Mouse (Mus musculus) kidney, adult 9 months (tissue): ENCODE results near the gene Cnfn.

Experiments used
- DNase-seq: peaks from one replicate; pipeline ENCODE4 v3.0.0; 2022

Cnfn gene

GRCm38 (mm10) chr7:25390054-25390770 lies 20.7 kb upstream of the Cnfn start:
- DNase-seq, result peak; percentile 94

DNA sequence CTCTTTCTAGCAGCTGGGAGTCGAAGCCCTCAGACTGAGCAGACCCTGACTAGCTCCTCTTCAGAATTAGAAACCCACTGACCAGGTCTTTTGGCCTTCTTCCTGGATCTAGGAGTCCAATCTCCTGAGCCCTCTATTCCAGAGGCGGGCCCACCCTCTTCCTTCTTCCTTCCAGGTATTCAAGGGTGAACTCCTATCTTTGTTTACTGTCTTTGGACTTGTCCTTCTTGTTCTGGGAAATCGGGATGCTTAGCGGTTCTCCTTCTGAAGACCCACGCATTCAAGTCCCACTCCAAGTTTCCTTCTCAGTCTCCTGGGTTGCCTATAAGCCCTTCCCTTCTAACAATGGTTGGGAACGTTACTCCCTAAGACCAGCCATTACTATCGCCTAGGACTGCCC lies 19.4 kb upstream of the Cnfn start:
- no peak for DNase-seq

GRCm38 (mm10) chr7:25387811-25388440 lies 18.4 kb upstream of the Cnfn start:
- peak; percentile 16 for DNase-seq

- peak; percentile 96 for DNase-seq
Measured at GRCm38 (mm10) chr7:25385850-25386555, 16.5 kb upstream of the Cnfn start.

DNA sequence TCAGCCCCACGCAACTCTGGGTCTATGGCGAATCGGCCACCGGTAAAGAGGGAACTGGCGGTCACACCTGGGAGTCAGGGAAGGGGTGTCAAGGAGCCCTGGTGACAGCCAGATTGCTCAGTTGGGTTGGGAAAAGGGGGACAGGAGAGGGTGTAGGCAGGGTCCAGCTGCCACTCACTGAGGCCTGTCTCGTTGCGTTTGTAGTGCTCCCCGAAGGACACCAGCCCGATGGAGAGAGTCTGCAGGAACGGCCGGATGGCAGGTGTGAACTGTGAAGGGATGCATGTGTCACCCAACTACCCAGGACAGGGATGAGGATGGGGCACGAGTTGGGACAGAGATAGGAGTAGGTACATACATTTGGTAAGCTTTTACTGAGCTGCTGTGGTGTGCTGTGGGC lies 15.7 kb upstream of the Cnfn start:
- DNase-seq, result no peak

DNA sequence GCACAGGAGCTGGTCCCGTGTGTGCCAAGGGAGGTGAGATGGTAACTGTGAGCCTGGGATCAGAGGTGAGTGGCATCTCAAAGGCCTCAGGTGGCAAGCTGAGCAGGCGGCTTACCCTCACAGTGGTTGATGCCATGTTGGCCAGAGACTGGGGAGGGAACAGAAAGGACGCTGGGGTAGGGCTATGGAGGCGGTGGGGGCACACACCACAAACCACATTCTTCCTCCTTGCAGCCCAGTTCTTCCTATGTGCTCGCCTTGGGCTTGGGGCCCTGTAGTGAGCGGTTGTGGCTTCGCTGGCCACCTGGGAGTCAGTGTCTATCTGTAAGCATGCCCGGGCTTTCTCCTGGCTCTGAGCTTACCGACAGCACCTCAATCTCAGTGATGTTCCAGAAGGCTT lies 15.3 kb upstream of the Cnfn start:
- DNase-seq, result no peak

DNA sequence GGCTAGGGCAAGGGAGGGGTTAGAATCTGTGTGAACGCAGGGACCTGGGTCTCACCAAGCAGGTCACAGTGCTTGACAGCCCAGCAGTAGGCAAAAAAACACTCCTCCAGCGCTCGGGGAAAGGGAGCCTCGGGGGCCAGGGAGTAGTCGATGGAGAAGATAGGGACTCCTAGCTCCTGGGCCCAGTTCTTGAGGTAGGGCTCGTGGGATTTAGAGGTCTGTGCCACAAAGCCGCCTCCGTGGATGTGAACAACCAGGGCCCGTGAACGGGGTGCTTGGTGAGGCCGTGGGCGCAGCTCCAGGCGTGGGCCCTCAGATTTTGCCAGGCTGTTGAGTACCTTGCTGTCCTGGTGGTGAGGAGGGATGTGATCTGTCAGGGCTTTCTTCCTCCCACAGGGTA lies 14.8 kb upstream of the Cnfn start:
- DNase-seq, result no peak

DNA sequence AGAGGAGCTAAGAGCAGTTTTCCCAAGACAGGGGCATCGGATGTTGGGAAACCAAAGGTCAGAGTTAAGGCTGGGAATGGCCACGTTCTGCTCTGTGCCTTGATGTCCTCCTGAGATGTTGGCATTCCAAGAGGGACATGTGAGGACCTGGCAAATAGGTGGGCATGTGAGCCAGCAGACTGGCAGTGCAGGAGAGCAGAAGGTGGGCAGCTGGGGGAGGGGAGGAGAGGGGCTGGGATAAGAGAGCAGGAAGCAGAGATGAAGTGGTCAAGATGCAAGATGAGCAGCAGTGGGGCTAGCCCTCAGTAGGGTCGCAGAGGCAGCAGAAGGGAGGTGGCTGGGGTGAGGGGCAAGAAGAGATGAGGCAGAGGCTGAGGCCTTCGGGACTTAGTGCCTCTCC lies 14.4 kb upstream of the Cnfn start:
- no peak for DNase-seq

DNA sequence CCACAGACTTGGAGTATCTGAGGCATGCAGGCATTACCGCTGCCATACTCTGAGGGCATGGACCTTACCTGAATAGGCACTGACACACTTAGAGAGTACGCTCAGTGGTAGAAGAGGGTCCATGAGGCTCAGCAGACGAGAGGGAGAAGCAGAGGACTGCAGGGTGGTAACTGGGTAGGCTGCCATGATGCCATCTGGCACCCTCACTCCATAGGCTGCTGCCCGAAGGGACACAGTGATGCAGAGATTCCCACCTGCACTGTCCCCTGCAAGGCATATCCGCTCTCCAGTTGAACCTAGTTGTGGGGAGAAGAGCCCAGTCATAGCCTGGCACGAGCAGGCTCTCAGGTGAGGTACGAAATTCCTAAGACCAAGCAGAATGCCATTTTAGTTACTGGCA lies 13.9 kb upstream of the Cnfn start:
- no peak for DNase-seq

DNA sequence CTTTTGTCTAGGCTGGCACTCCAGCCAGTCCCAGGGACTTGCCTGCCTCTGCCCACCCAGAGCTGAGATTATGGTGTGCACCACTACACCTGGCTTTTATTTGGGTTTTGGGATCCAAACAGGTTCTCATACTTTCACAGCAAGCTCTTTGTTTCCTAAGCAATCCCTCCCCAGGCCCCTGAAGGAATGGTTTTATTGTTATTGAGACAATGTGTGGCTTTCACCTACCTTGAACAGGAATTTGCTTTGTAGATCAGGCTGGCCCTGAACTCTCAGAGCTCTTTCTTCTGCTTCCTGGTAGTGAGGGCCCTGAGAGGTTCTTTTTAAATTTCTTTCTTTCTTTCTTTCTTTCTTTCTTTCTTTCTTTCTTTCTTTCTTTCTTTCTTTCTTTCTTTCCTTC lies 13.0 kb upstream of the Cnfn start:
- no peak for DNase-seq

DNA sequence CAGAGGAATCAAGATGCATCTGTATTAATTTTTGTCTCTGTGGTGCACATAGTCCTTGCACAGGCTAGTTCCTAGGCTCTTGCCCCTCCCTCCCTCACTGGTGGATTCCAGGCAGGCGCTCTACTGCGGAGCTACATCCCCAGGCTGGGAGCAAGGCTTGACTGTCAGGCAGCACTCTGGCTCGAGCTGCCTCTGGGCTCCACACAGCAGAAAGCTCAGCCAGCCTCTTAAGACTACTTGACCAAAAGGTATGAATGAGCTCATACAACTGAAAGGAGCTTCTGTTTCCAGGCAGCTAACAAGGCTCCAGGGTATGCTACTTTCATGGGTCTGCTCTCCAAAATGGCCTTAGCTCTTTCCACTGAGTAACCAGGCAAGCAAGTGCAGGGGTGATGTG lies 11.8 kb upstream of the Cnfn start:
- no peak for DNase-seq

DNA sequence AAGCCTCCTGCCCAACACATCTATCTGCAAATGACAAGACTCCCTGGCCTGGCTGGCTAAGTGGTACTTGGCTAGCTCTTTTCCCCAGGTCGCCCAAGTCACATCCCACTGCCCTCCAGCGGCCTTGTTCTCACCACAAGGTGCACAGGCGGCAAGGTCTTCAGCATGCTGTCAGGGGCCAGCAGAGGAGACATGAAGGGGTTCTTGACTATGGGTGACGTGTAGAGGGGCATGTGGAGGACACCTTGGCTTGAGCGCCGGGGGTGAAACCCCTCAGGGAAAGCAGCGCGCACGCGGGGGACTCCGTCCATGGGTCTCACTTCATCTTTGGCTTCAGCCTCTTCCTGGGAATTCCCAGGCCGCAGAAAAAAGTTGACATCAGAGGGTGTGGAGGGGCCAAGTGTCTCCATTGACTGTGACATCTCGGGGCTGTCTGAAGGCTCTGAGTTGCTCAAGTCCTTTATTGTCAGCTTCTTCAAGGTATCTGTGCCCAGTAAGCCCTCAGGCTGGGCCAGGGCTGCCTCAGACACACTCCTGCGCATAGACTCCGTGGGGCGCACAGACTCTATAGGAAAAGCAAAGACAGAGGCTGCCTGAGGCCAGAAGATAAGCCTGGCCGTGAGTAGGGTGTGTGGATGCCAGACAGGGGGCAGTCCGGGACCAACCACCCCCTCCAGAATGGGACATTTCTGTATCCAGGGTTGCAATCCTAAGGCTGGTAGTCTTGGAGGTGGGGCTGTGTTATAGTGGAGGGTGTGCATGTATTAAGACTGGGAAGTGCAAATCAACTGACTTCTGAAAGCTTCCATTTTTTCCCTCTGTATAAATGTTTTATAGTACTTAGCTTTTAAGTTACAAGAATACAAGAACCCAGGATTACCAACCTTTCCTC lies 11.1 kb upstream of the Cnfn start:
- peak; percentile 16 for DNase-seq

GRCm38 (mm10) chr7:25379551-25380351 lies 10.2 kb upstream of the Cnfn start:
- peak; percentile 64 for DNase-seq

DNA sequence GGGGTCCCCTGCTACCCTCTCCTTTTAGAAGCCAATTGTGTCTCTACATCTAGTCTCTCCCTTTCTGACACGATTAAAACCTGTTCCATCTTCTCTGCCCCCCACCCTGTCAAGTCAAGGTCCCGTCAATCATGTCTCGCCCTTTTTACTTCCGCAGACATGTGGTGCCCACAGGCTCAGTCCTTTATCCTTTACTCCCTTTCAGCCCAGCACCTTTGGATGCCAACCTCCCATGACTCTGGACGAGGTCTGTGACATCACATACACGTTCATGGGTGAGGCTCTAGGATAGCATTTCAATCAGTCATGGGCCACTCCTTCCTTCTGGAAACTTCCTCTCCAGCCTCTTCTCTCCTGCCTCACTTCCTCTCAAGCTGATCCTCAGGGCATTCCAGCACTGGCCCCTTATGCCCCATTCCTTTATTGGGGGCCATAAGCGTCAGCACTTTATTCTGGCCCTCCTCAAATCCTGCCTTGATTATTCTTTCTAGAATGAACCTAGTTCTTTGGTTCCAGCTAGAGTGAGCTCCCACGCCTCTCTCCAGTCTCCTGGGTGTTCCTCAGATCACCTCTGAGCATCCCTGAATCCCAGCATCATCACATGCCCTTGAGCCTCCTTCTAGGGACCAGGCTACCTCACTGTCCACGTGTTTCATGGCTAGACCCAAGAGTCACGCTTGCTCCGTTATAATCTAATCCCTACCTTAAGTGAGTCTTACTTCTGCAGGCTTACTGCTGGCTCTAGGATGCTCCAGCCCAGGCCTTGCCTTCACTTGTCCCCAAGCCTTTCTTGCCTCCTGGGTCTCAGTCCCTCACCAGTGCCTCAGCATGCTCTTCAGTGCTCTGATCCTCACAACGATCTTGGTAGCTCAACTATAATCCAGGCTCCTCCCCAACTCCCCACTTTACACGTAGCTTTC lies 8.9 kb upstream of the Cnfn start:
- no peak for DNase-seq

DNA sequence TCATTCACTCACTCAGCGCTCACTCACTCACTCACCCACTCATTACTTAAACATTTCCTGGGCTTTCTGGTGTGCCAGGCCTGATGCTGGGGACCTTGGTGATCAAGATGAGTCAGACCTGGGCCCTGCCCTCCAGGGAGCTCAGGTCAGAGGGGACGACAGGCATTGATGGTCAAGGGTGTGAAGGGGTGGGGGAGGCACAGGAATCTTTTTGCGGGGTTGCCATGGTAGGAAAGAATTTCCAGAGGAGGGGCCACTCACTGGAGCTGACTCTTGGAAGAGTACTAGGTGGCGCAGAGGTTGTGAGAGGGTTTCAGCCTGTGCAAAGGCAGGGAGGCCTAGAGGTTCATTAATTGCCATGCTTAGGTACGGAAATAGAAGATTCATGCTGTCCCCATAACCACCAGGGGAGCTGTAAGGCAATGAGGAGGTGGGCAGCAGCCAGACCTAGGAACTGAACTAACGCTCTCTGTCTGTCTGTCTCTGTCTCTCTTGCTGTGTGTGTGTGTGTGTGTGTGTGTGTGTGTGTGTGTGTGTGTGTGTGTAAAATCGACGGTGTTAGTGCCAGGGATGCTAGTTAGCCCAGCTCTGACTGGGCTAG lies 7.7 kb upstream of the Cnfn start:
- no peak for DNase-seq

DNA sequence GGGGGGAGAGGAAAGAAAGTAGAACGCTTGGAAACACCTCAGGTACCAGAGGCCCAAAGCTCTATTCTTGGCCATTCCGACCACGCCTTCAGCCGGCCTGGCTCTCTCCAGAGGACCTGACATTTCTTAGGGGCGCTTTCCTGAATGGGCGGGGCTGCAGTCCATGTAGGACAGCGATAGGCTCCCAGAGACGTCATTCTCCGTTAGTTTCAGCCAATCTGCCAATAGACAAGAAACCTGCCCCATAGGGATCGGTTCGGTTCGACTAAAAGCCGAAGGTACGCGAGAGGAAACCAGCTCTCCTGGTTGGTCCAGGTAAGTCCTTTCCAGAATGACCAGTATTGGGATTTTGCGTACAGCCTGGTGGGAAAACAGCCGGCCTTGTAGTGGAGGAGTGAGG lies 7.0 kb upstream of the Cnfn start:
- DNase-seq, result peak; percentile 93

- no peak for DNase-seq
Measured at GRCm38 (mm10) chr7:25372441-25372840, 2.9 kb upstream of the Cnfn start.

DNA sequence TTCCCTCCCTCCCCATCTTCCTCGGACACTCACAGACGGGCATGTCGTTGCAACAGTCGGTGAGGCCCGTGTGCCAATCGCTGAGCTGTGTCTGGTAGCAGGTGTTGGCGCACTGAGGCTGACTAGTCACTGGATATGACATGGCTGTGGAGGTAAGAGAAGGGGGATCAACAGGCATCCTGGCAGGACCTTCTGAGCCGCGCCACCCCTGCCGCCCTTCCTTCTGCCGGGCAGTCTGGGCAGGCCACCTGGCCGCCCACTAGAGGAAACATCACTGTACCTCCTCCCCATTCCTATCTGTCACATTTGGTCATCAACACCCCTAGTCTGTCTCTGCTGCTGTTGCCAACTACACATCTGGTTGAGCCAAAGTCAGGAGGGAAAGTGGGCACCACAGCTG lies 1.2 kb downstream of the Cnfn start:
- no peak for DNase-seq

- peak; percentile 54 for DNase-seq
Measured at GRCm38 (mm10) chr7:25367632-25368293, 1.8 kb downstream of the Cnfn start.

GRCm38 (mm10) chr7:25365937-25366625 lies 3.4 kb downstream of the Cnfn start:
- no peak for DNase-seq
